9 mouse cellular contexts compared by ENCODE assay signal in genomic region chr1:90969347-90969784, GRCm38 (mm10). TPM values are rescaled to one million over a fixed set of nuclear protein-coding genes. Genes with fewer than 3 reads are reported as not detected.
DNase-seq lines count a peak whose midpoint lies in the region; ATAC-seq lines count a peak whose summit lies in the region.
"Had no signal": no experiment of that assay in that cellular context is flagged by ENCODE, and none has a peak within 500 bp of the region (broad histone marks: within the 10 kb centered on the region; RNA-seq: fewer than 3 reads in every experiment).

Gene Rab17, minus strand, starts transcription at chr1:90969661.

- H3K9ac ChIP-seq in heart, embryonic 11.5 days (ENCODE audit: low read depth, low read length): no peak within 1 kb of the TSS
- H3K9ac ChIP-seq in embryonic facial prominence, embryonic 15.5 days: no peak within 1 kb of the TSS

- no peak for DNase-seq in heart, adult 8-10 months (ENCODE audit: low spot score)
- no peak for DNase-seq in large intestine, adult 2 months (ENCODE audit: low read depth, low spot score)
- DNase-seq in lung, postnatal 10 days: peak; percentile 78
- DNase-seq in right cerebral cortex, postnatal 4 days: no peak
- DNase-seq in layer of hippocampus, adult 11-12 months (ENCODE audit: low spot score): no peak
- no peak for DNase-seq in cerebellum, adult 11-12 months

- 31% methylated on average over 9 of the region's 9 CpGs for WGBS in heart, embryonic 11.5 days (ENCODE audit: insufficient replicate concordance)
- WGBS in embryonic facial prominence, embryonic 15.5 days: 24% methylated on average over 9 of the region's 9 CpGs
- 12% methylated on average over 9 of the region's 9 CpGs for WGBS in large intestine, adult 2 months

- H3K4me3 ChIP-seq in heart, embryonic 11.5 days (ENCODE audit: low read depth, low read length): no peak within 1 kb of the TSS
- peak within 1 kb of the TSS; percentile 11; the same call in 1 of the 2 replicates for H3K4me3 ChIP-seq in embryonic facial prominence, embryonic 15.5 days (replicated peaks)

- H3K4me2 ChIP-seq in heart, embryonic 11.5 days: 0 out of 2 replicates have a peak within 1 kb of the TSS, but pooled peaks have one; percentile 1
- H3K4me2 ChIP-seq in embryonic facial prominence, embryonic 15.5 days (replicated peaks): peak within 1 kb of the TSS; percentile 17; the same call in 1 of the 2 replicates

- no peaks in the 10 kb centered on the region for H3K36me3 ChIP-seq in heart, embryonic 11.5 days (ENCODE audit: control insufficient read depth, insufficient read depth, low read length)
- H3K36me3 ChIP-seq in embryonic facial prominence, embryonic 15.5 days: no peaks in the 10 kb centered on the region

- no peak within 1 kb of the TSS for H3K27ac ChIP-seq in heart, embryonic 11.5 days (ENCODE audit: low read depth, low read length)
- peak within 1 kb of the TSS; percentile 63 for H3K27ac ChIP-seq in embryonic facial prominence, embryonic 15.5 days (replicated peaks)

- H3K9me3 ChIP-seq in heart, embryonic 11.5 days (replicated peaks; ENCODE audit: control insufficient read depth, low read length): no peaks in the 10 kb centered on the region
- no peaks in the 10 kb centered on the region for H3K9me3 ChIP-seq in embryonic facial prominence, embryonic 15.5 days (replicated peaks)

- no peak for ATAC-seq in heart, embryonic 11.5 days (replicated peaks; ENCODE audit: insufficient number of reproducible peaks, low FRiP score, low TSS enrichment)
- 0 out of 2 replicates have a peak, but pooled peaks have one; percentile 34 for ATAC-seq in embryonic facial prominence, embryonic 15.5 days (ENCODE audit: insufficient number of reproducible peaks, low FRiP score, low TSS enrichment, low read depth)

- H3K4me1 ChIP-seq in heart, embryonic 11.5 days (ENCODE audit: control insufficient read depth, insufficient read depth, low read length): peaks cover 32% of the 10 kb centered on the region
- H3K4me1 ChIP-seq in embryonic facial prominence, embryonic 15.5 days: peaks cover 43% of the 10 kb centered on the region

- peaks cover 3% of the 10 kb centered on the region; the same call in 1 of the 2 replicates for H3K27me3 ChIP-seq in heart, embryonic 11.5 days (ENCODE audit: control insufficient read depth, insufficient read depth, low read length)
- no peaks in the 10 kb centered on the region for H3K27me3 ChIP-seq in embryonic facial prominence, embryonic 15.5 days

RNA-seq across cellular contexts. Expression of gene Rab17, which starts in this region (rescaled TPM):
- 0.63 TPM in 1 of 2 replicates, not detected in the other for polyA plus RNA-seq in heart, embryonic 11.5 days (2014; fragmentation: Nextera tagmentation; extraction: Ambion mirVana)
- 1 to 10 TPM; 2.0 to 4.4 (median 3.3) TPM for total RNA-seq in heart, adult 8-10 months (2022)
- polyA plus RNA-seq in embryonic facial prominence, embryonic 15.5 days (2015; fragmentation: Nextera tagmentation; extraction: Ambion mirVana): 2.4 and 3.1 TPM in 2 replicates
- polyA plus RNA-seq in large intestine, adult 2 months (2012; rRNA removed): 42.0 and 47.8 TPM in 2 replicates
- total RNA-seq: neutrophil, adult 5-6 weeks had no signal

Comparison
In these comparisons a context has a peak if more than half of its experiments do, and no peak if none do; other contexts are left out.
1. RNA of gene Rab17 (polyA plus RNA-seq): 42.0 to 47.8 TPM in large intestine, adult 2 months; 2.4 to 3.1 TPM in embryonic facial prominence, embryonic 15.5 days and 0.63 TPM in heart, embryonic 11.5 days; every median in the first group is over 10 times any median in the second.